Mouse (Mus musculus) T-helper 2 cell (primary cell): ENCODE results near the gene P2rx1.

Experiments
- in situ Hi-C: fragments of 300-600 bp; cut with MboI, MseI; formaldehyde crosslinking; loops from one replicate; pipeline ENCODE4 v1.15.1; 2025; ENCODE audit warnings: high pct_unique_total_duplicates

The P2rx1 gene

GRCm38 (mm10) chr11:72987807-72988206 lies 11.1 kb upstream of the P2rx1 start:
- in situ Hi-C loops = no loop called here

- in situ Hi-C loops = no loop called here
Observed at GRCm38 (mm10) chr11:72989044-72989443, 9.9 kb upstream of the P2rx1 start.

DNA sequence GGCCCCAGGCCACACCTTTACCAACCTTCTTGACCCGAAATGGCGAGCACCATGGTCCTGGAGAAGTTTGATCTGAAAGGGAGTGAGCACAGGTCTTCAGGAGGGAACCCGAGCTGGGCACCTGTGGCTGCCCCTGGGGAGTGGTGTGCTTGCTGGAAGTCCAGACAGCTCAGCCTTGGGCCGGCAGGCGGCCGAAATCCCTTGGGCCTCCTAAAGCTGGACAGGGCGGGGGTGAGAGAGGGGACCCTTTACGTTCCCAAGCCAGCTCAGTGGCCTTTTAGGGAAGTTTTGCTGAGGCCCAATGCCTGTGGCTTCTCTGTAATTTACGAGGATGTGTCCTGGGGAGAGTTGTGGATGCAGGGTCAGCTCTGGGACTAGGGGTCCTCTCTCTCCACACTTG lies 8.2 kb upstream of the P2rx1 start:
- in situ Hi-C loops = no loop called here

- in situ Hi-C loops = no loop called here
Observed at GRCm38 (mm10) chr11:72991961-72992360, 6.9 kb upstream of the P2rx1 start.

DNA sequence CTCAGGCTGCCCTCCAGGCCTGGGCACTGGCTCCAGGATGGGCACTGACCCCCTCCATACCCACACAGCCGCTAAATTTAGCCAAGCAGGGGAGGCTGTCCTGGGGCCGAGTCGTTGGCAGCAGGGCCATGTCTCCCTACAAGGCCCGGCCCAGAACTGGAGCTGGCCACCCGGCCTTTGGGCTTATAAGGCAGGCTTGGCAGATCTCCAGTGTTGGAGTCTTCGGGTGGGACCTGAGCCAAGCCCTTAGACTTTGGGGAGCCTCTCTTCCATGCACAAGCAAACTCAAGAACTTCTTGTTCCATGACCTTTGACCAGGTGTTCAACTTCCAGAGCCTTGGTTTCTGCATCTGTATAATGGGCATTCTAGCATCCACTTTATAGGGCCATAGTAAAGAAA lies 2.6 kb upstream of the P2rx1 start:
- in situ Hi-C loops = loop anchor here (5.0 kb wide), 2 partner anchors 69 to 419 kb away; no protein-coding TSS in a partner anchor

- in situ Hi-C loops = loop anchor here (5.0 kb wide), 2 partner anchors 69 to 419 kb away; no protein-coding TSS in a partner anchor
Observed at GRCm38 (mm10) chr11:72996781-72997180, 2.1 kb upstream of the P2rx1 start.

DNA sequence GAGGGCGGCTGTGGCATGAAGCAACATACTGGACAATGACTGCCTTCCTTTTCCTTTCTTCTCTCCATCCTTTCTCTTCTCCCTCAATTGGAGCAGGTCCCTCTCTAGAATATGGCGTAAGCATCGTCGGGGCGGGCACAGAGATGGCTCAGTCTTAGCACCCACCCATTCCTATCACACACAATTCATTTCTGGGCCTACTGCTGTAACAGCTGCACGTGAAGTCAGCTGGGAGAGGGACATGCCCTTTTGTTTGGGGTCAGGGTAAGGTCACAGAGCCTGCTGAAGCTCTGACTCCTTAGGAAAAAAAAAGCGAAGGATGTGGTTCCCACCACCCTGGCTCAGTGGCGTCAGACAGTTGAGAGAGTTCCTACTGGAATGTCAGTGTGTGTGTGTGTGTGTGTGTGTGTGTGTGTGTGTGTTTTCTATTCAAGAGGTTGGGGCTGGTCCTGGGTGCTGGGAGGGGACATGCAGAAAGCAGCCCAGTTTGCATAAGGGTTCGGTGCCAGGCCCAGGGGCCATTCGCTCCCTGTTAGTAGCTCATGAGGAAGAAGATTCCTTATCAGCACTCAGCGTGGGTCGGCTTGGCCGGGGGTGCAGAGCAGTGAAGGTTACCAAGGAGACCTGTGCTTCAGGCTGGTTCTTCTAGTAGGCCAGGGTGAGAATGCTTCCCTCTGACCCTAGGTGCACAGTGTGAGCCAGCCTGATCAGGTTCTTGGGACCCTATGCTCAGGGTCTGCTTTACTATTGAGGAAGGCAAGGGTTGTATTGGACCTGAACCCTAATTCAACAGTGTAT lies 1.2 kb upstream of the P2rx1 start:
- in situ Hi-C loops = loop anchor here (5.0 kb wide), 2 partner anchors 70 to 420 kb away; no protein-coding TSS in a partner anchor

GRCm38 (mm10) chr11:73001029-73001428 lies 2.1 kb downstream of the P2rx1 start:
- in situ Hi-C loops = no loop called here

- in situ Hi-C loops = no loop called here
Observed at GRCm38 (mm10) chr11:73006377-73006776, 7.5 kb downstream of the P2rx1 start.

GRCm38 (mm10) chr11:73007113-73007512 lies 8.2 kb downstream of the P2rx1 start:
- in situ Hi-C loops = no loop called here

DNA sequence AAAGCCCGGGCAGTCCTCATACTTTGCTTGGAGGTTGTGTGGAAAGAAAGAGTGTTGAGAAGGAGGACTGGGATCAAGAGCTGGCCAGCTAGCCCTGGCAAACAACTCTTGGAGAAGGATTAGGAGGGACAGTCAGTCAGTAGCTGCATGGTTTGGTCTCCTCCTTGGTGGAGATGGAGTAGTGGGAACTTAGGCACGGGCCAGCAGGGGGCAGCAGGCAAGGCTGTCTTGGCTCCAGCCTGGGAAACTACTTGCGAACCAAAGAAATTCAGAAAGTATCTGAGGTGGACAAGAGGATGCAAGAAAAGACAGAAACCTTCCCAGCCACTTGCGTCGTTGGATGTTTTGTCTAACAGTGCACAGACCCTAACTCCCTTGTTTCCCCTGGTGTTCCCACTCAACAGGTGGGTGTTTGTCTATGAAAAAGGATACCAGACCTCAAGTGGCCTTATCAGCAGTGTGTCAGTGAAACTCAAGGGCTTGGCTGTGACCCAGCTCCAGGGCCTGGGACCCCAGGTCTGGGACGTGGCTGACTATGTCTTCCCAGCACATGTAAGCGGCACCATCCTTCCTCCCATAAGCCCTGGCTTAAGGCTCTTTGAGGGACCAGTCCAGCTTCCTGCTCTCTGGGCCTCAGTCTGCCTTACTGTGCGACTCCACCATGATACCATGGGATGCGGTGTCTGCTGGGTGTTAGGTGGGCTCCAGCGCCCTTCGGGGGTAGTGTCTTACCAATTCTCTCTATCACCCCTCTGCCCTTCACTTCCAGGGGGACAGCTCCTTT lies 9.0 kb downstream of the P2rx1 start:
- in situ Hi-C loops = no loop called here

- in situ Hi-C loops = no loop called here
Observed at GRCm38 (mm10) chr11:73008826-73009225, 9.9 kb downstream of the P2rx1 start.

DNA sequence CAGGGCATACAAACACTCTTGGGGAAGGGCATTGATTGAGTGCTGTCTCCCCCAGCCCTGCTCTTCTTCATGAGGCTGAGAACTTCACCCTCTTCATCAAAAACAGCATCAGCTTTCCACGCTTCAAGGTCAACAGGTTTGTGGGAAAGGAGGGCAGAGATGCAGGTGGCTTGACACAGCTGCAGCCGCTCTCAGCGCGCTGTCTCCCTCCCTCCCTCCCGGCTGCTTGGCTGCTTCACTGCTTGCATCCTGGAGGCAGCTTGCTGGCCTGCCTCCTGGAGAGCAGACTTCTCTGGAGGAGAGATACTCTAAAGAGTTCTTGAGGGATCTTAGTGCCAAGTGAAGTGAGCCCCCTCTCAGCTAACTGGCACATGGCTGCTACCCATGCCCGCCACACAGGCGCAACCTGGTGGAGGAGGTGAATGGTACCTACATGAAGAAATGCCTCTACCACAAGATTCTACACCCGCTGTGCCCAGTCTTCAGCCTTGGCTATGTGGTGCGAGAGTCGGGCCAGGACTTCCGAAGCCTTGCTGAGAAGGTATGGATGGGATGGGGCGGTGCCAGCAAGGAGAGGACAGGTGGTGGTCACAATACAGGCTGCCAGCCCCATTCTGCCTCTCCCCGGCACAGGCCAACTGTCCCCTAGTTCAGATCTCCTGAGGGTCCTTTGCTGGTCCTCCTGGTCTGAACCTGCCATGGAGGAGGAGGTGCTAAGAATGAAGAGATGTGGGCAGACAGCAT lies 10.8 kb downstream of the P2rx1 start:
- in situ Hi-C loops = no loop called here

DNA sequence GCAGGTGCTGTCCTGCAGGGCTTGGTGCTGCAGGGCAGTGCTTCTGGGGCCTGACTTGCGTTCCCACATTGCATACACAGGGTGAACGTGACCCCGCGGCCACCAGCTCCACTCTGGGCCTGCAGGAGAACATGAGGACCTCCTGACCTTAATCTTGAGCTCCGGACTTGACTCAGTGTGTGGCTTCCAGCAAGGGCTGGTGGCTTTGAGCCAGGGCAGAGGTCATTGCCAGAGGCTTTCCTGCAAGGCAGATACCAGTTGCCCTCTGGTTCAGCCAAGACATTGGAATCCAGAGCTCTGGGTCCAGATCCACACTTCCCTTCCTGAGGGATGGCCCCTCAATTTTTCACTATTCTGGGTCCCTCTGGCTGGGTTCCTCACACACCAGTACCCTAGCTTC lies 15.1 kb downstream of the P2rx1 start:
- in situ Hi-C loops = no loop called here

GRCm38 (mm10) chr11:73014831-73015344 lies 16.0 kb downstream of the P2rx1 start:
- in situ Hi-C loops = no loop called here

- in situ Hi-C loops = no loop called here
Observed at GRCm38 (mm10) chr11:73015391-73016102, 16.6 kb downstream of the P2rx1 start.

GRCm38 (mm10) chr11:73016103-73016420 lies 17.2 kb downstream of the P2rx1 start:
- in situ Hi-C loops = no loop called here

GRCm38 (mm10) chr11:73018471-73019146 lies 19.7 kb downstream of the P2rx1 start, which contains the start of gene Camkk1:
Gene Camkk1 (plus strand): TSS chr11:73019008.
- in situ Hi-C loops = no loop called here

GRCm38 (mm10) chr11:73019147-73019795 lies 20.4 kb downstream of the P2rx1 start:
- in situ Hi-C loops = no loop called here
